Mouse (Mus musculus): Measurements from ENCODE around the gene Oprd1.

Oprd1 gene

DNA sequence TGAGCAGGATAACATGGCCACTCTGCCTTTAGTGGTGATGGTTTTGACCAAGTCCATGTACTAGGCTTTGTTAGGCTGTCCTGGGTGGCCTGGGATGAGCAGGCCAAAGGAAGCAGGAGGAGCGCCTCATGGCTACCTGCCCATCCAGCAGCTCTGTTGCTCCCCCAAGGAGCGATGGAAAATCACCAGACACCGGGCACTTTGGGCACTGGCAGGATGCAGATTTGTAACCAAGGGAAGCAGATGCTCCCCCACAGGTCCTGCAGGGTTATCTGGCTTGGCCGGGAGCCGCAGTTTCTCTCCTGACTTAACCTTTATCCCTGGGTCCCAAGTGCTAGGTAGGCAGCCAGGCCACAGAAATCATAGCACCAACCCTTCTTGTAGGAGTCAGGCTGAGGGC is 10.9 kb downstream of the Oprd1 start:
- DNase-seq, result peak; percentile 55

GRCm38 (mm10) chr4:132132297-132132696 is 12.0 kb downstream of the Oprd1 start:
- no peak for DNase-seq

- no peak for DNase-seq
These were observed 12.5 kb downstream of the Oprd1 start for GRCm38 (mm10) chr4:132131790-132132189.

DNA sequence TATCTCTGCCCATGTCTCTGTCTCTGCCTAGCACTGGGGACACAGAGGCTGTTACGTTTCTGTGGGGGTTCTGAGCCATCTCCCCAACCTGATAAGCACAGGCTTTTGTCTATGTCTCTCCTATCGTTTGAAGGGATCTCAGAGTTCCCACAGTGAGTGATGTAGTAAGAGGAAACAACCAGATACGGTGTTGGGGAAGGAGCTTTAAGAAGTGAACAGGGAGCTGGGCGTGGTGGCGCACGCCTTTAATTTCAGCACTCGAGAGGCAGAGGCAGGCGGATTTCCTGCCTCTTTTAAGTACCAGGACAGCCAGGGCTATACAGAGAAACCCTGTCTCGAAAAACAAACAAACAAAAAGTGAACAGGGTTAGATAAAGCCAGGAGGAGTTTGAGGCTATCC is 13.2 kb downstream of the Oprd1 start:
- no peak for DNase-seq

DNA sequence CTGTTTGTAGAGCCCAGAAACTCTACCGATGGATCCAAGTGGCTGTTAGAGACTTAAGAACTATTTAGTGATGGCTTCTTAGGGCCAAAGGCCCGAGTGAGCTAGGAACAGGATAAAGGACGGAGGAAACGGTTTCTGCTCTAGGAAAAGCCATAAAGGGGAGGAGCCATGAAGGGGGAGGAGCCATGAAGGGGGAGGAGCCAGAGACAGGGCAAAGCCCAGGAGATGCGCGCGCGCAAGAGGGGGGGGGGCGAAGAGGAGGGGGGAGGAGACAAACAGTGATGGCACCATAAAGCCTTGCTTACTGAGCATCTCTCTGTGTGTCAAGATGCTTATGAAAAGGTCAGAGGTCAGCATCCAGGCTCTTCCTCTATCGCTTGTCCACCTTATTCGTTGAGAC is 13.6 kb downstream of the Oprd1 start:
- no peak for DNase-seq

- no peak for DNase-seq
These were observed 14.2 kb downstream of the Oprd1 start for GRCm38 (mm10) chr4:132130134-132130533.

DNA sequence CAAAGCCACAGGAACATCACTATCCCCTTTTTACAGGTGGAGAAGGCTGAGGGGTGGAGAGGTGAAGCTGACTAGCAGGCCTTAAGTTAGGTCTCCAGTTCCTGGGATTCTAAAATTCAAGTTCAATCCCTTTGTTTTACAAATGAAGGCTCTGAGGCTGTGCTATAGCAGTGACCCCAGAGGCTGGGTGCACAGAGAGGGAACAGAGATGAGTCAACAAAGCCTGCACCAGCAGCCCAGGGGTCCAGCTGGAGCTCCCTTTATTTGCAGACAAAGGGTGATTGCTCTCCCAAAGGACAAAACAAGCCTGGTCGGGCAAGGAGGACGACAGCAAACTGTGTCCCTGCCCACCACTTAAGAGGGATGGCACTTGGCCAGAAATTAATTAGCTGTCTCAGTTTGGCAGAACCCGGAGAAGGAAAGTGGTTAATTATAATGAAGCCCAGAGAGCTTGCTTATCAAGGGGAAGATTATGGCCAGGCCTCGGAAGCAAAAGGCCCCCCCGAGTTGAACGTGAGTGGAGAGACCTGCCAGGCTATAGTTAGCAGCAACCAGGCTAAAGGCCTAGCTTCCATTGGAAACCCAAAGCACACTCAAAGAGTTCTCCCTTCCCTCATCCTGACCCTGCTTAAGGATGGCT is 15.2 kb downstream of the Oprd1 start:
- no peak for DNase-seq

- no peak for DNase-seq
These were observed 17.2 kb downstream of the Oprd1 start for GRCm38 (mm10) chr4:132127091-132127490.

GRCm38 (mm10) chr4:132123166-132123565 is 21.1 kb downstream of the Oprd1 start:
- DNase-seq, result no peak

DNA sequence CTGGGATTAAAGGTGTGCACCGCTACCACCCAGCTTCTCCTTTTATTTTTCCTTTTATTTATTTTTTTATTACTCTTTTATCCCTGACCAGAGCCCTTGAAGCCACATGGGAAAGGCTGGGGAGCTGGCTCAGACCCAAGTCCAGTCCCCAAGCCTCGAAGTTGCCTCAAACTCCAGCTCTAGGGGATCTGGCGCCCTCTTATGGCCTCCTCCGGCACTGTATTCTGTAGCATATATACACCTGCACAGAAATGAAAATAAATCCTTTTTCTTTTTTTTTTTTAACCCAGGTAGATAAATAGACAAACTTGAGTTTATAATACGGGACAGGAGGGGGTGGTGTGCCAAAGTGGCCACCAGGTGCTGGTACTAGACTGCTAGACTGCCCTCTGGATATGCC is 22.6 kb downstream of the Oprd1 start:
- DNase-seq, result no peak

DNA sequence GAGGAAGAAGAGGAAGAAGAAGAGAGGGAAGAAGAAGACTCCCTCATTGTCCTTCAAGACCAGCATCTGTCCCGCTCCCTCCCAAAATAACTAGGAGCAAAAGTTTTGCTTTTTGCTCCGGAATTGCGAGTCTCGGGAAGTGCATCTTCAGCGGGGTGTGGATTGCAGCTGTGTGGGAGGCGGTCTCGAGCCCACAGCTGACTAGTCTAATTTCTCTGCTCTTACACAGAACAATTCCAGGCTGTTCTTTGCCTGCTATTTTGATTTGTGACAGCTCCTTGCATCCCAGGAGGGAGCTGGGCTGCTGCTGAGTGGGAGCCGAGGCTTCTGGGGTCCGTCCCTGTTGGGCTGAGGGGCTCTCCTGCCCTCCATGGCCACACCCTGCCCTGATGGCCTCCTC is 24.7 kb downstream of the Oprd1 start:
- no peak for DNase-seq

DNA sequence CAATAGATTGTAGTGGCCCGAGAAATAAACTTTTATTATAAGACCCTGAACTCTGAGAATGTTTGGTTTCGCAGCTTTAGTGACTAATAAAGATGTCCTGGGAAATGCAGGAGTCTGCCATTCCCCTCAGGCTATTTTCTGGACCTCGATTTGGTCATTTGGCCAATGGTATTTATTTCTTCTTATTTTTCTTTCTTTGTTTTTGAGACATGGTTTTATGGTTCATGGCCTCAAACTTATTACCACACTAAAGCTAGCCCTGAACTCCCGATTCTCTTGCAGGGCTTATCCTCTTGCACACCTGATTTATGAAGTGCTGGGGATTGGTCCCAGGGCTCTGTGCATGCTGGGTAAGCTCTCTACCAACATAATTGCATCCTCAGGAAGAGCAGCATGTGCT is 28.0 kb downstream of the Oprd1 start:
- DNase-seq, result no peak

DNA sequence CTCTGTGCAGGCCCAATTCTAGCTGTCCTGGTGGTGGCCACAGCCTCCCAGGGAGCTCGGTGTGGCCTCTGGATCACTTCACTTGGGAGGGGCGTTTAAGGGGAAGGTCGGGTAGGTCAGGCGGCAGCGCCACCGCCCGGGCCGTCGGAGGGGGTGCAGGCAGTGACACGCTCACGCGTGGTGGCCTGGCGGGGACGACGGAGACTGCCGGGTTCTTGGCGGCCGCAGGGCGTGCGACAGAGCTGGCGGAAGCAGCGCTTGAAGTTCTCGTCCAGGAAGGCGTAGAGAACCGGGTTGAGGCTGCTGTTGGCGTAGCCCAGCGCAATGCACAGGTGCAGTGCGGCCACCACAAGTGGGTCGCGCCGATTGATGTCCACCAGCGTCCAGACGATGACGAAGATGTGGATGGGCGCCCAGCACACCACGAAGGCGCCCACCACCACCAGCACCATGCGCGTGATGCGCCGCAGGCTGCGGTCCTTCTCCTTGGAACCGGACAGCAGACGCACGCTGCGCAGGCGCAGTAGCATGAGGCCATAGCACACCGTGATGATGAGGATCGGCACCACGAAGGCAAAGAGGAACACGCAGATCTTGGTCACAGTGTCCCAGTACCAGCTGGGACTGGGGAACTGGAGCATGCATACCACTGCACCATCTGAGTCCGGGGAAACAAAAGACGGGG is 30.7 kb downstream of the Oprd1 start:
- peak; percentile 11 for DNase-seq

DNA sequence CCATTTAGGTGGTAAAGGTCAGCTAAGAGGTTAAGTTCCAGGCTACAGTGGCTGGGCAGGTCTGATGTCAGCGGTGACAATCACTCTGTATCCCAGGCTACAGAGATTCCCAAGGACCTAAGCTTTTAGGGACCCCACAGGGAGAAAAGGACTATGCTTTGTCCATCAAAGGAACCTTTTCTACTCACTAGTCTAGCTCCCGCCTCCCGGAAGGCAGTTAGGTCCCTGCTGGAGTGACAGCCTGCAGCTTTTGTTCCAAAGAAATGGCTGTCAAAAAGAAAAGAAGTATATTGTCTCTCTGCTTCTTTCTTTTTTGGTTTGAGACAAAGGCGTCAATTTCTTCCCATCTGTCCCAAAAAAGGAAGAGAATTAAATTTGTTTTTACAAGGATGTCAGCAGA is 33.1 kb downstream of the Oprd1 start:
- DNase-seq, result no peak

GRCm38 (mm10) chr4:132108221-132108620 is 36.1 kb downstream of the Oprd1 start:
- no peak for DNase-seq

GRCm38 (mm10) chr4:132101152-132101551 is 43.1 kb downstream of the Oprd1 start:
- no peak for DNase-seq

DNA sequence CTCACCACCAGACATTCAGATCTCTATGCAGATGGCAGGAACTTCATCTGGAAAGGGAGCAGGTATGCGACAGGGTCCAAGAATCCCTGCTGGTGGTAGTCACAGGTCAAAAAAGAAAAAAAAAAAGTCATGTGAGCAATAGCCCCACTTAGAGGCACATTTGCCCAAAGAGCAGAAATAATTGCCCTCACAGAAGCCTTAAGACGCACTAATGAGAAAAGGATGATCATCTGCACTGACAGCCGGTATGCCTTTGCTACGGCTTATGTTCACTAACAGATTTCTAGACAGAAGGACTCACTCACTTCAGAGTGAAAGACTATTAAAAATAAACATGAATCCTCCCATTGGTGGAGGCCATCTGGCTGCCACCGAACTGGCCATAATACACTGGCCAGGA is 44.7 kb downstream of the Oprd1 start:
- DNase-seq, result no peak

DNA sequence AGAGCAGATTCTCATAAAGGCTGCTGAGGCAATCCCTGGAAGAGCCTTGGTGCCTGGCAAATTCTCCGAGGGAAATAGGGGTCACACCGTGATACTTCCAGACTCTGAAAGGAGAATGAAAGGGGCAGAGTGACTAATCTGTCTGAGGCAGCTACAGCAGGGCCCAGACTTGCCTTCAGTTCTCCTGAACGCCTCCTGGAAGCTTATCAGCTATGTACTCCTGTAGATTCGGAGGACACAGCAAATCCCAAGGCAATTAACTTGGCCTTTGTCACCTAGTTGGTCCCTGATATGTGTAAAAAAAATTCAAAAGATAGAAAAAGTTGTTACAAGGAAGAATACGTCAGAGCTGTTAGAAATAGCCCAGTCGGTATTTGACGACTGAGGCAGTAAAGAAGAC is 49.2 kb downstream of the Oprd1 start:
- no peak for DNase-seq

DNA sequence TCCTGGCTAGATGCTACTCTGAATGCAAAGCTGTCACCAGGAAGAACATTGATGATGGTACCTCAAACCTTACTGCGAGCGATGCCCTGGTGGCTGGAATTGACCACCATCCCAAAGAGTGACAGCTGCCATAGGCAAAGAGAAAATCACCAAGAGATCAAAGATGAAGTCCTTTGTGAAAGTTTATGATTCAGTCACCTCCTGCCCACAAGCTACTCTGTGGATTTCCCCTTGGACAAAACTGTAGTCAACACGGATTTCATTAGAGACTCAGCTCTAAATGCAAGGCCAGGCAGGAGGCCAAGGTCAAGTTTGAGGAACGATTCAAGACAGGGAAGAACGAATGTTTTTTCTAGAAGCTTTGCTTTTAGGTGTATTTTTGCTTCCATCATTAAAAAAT is 50.4 kb downstream of the Oprd1 start:
- DNase-seq, result no peak

- no peak for DNase-seq
These were observed 51.1 kb downstream of the Oprd1 start for GRCm38 (mm10) chr4:132093136-132093535.

- peak; percentile 66 for DNase-seq
These were observed 55.4 kb downstream of the Oprd1 start for GRCm38 (mm10) chr4:132088921-132089320.

DNA sequence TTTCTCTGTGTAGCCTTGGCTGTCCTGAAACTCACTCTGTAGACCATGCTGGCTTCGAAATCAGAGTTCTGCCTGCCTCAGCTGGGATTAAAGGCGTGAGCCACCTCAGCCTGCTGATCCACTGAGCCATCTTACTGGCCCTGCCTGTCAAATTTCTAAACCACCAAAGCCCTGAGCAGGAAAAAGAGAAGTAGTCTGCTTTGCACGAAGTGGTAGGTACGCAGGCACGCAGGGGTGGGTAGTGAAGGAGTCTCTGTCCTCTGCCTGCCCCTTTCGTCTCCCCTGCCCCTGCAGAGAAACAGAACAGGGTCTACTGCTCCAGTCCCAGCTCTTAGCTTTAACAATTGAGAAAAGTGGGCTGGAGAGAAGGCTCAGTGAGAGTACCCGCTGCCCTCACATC is 59.2 kb downstream of the Oprd1 start:
- DNase-seq, result no peak

DNA sequence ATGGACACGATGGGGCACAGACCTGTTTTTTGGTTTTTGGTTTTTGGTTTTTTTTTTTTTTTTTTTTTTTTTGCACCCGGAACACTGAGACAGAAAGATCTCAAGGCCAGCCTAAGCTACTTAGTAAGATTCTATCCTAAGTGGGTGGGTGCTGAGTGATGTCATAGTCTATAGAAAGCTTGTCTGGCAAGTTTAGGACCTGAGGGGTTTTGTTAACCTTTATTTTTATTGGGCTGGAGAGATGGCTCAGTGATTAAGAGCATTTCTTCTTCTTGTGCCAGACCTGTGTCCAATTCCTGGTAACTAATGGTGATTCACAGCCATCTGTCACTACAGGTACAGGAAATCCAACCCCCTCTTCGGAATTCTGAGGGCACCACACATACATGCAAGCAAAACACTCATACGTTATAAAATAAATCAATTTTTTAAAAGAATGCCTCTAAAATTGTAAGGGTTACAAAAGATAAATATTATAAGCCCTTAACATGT is 63.7 kb downstream of the Oprd1 start:
- DNase-seq, result no peak

DNA sequence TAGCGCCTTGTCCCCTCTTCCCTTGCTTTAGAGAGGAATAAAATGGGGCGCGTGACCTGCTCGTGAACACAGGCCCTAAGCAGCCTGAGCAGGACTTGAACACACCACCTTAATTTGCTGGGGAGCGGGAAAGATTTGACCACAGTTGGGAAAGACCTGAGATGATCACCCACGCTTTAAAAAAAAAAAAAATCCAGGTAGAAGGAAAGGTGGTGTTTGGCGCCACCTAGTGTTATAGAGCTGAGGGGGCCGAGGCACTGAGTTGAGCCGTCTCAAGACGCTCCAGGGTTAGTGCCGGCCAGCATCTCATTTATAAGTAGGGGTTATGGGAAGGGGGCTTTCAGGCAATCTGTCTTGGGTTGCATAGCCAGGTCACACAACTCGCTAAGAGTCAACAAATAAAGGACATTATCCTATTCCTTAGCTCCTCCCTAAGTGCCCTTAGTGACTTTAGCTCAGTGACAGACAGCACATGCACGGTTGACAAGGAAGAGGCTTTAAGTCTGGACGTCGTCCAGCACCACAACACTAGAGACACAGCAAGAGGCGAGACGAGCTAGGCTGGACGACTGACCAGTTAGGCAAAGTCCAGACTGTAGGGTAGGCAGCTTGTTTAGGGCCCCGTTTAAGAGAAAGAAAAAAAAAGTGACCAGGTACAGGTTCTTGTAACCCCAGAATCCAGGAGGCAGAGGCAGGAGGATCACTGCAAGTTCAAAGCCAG is 64.6 kb downstream of the Oprd1 start:
- peak; percentile 76 for DNase-seq
